Mouse (Mus musculus) heart, adult 2 months (tissue): ENCODE data around the gene Trim72.
A peak's percentile ranks its signal among the peaks of the same experiment; 100 is the strongest.

Experiments used
- CTCF ChIP-seq: fragments of 200-600 bp; IDR thresholded peaks from 2 replicates; pipeline ENCODE4 v1.8.1; 2022; ENCODE audit warnings: antibody characterized with exemption, mild to moderate bottlenecking, moderate library complexity
- EP300 ChIP-seq: fragments of 200-500 bp; IDR thresholded peaks from 2 replicates; pipeline ENCODE4 v1.6.1; 2011; ENCODE audit warnings: low read depth, low read length, control low read depth; ENCODE audit not compliant: insufficient read depth

DNA sequence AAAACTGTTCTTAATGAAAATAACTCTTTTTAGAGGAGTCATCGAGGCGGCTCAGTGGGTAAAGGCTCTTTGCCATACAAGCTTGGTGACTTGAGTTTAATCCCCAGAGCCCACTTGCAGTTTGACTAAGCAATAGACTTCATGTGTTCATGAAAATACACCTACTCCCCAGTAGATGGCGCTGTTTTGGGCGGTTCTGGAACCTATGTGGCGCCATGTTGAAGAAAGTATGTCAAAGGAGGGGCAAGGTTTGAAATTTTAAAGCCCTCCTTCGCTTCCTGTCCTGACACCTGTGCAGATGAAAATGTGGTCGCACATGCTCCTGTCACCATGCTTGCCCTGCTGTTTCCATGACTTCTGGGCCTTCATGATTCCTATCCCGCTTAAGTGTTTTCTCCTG, 19.2 kb downstream of the Trim72 start:
- TF ChIP-seq EP300 (no peak), CTCF (peak; percentile 49)
